Mouse (Mus musculus) left cerebral cortex, adult 18-20 months (tissue): ENCODE data around the gene Olfr608. TPM values are rescaled to one million over a fixed set of nuclear protein-coding genes. Genes with fewer than 3 reads are reported as not detected.
"Not testable (repeated sequence)": the region's sequence is repeated elsewhere in the genome, so short reads cannot be mapped to it uniquely, and the experiment has no call there.

Experiments used
- DNase-seq, 2 experiments: peaks; one replicate each; pipeline ENCODE4 v3.0.0; 2021 to 2022; ENCODE audit warnings: low spot score in 2 of 2, mixed read lengths in 1 of 2
- long read RNA-seq, 2 experiments: library from polyadenylated mRNA; stranded (forward); transcript quantifications; one replicate each; pipeline ENCODE4 v2.0.0; 2021
- total RNA-seq, 2 experiments: library from RNA; stranded (reverse); gene quantifications; 2 replicates each; pipeline ENCODE4 v1.2.3; 2021

Olfr608 gene
- total RNA-seq = not detected
- long read RNA-seq, experiment 1 = 0 reads
- long read RNA-seq, experiment 2 = 0 reads

- no peak for DNase-seq
These were observed at the start of gene Olfr608 for GRCm38 (mm10) chr7:103469577-103469976. Gene Olfr608, plus strand, starts transcription at chr7:103469877.

- no peak for DNase-seq
These were observed 24.3 kb upstream of the Olfr608 start, which contains the start of gene Olfr605 for GRCm38 (mm10) chr7:103445339-103445738. Gene Olfr605, minus strand, starts transcription at chr7:103445439.

- DNase-seq = no peak
These were observed 20.9 kb upstream of the Olfr608 start, which contains the start of gene Olfr606 for GRCm38 (mm10) chr7:103448746-103449145. Gene Olfr606, plus strand, starts transcription at chr7:103449046.

DNA sequence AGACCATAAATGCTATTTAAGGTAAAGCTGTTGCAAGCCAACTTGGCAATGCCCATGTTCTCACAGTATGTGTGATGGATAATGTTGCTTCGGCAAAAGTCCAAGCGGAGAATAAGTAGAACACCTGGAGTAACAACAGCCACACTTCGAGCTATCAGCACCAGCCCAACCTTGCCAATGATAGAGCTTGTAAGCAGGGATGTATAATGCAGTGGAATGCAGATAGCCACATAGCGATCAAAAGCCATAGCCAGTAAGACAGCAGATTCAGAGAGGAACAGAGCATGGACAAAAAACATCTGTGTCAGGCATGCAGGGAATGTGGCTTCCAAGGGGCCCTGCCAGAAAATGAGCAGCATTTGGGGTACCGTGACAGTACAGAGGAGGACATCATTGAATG, 9.1 kb upstream of the Olfr608 start:
- DNase-seq = no peak

GRCm38 (mm10) chr7:103477106-103477505, 7.4 kb downstream of the Olfr608 start:
- DNase-seq = not testable (repeated sequence)

DNA sequence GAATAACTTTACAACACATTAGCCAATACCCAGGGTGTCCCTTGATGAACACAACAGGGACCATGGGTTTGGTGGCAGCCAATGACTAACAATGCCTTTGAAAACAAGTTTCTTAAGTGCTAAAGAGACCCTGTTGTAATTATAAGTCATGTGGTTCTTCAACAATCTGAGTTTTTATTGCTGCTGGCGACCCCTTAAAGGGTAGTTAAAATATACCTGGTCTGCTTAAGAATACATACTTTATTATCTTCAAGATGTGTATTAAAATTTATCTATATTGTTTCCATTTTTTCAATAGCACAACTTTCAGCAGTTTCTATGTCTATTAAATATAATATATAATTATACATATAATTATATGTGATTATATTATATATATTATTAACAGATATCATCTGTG, 28.3 kb downstream of the Olfr608 start, which contains the start of gene Olfr609:
Gene Olfr609, minus strand, starts transcription at position 101 of the 400 bp plus-strand sequence.
- no peak for DNase-seq

- DNase-seq = no peak
These were observed 42.3 kb downstream of the Olfr608 start, which contains the start of gene Olfr610 for GRCm38 (mm10) chr7:103512022-103512421. Gene Olfr610, minus strand, starts transcription at chr7:103512122.

DNA sequence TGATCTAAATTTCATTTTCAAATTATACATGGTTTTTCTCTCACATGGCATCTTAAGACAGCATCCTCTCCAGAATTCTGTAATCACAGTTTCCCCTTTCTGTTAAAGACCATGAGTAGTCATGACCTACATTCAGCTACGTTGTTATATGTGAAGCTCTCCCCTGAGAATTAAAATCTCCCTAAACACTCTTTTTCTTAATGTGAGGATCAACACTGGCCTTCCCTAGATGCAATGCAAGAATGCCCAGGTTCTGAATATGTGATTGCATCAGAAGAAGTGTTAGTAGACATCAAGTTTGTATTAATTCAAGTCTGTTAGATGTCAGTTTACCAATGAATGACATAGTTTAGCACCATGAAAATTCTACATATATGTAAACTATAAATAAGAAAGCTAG, 51.1 kb downstream of the Olfr608 start, which contains the start of gene Olfr611:
Gene Olfr611, minus strand, starts transcription at position 101 of the 400 bp plus-strand sequence.
- not testable (repeated sequence) for DNase-seq

Other genes starting within 250 kb of the Olfr608 start
- not detected for gene Usp17ld, start 217.4 kb upstream of the Olfr608 start, total RNA-seq
- gene Olfr596, start 164.2 kb upstream of the Olfr608 start, total RNA-seq = not detected
- gene Olfr597, start 153.6 kb upstream of the Olfr608 start, total RNA-seq = not detected
- not detected for gene Olfr598, start 146.3 kb upstream of the Olfr608 start, total RNA-seq
- not detected for gene Olfr599, start 134.0 kb upstream of the Olfr608 start, total RNA-seq
- not detected for gene Olfr600, start 120.2 kb upstream of the Olfr608 start, total RNA-seq
- not detected for gene Olfr601, start 107.2 kb upstream of the Olfr608 start, total RNA-seq
- not detected for gene Olfr603, start 83.7 kb upstream of the Olfr608 start, total RNA-seq
- not detected for gene Usp17lc, start 54.8 kb upstream of the Olfr608 start, total RNA-seq
- not detected for gene Olfr605, start 24.4 kb upstream of the Olfr608 start, total RNA-seq
- gene Olfr606, start 20.8 kb upstream of the Olfr608 start, total RNA-seq = not detected
- not detected for gene Olfr607, start 5.7 kb upstream of the Olfr608 start, total RNA-seq
- not detected for gene Olfr609, start 28.2 kb downstream of the Olfr608 start, total RNA-seq
- not detected for gene Olfr610, start 42.2 kb downstream of the Olfr608 start, total RNA-seq
- gene Olfr611, start 51.0 kb downstream of the Olfr608 start, total RNA-seq = not detected
- gene Olfr612, start 72.8 kb downstream of the Olfr608 start, total RNA-seq = not detected
- gene Olfr613, start 78.2 kb downstream of the Olfr608 start, total RNA-seq = not detected
- not detected for gene Olfr615, start 86.2 kb downstream of the Olfr608 start, total RNA-seq
- gene Olfr616, start 99.3 kb downstream of the Olfr608 start, total RNA-seq = not detected
- not detected for gene Olfr617, start 103.2 kb downstream of the Olfr608 start, total RNA-seq
- gene Olfr618, start 120.2 kb downstream of the Olfr608 start, total RNA-seq = not detected
- not detected for gene Olfr619, start 130.7 kb downstream of the Olfr608 start, total RNA-seq
- not detected for gene Olfr620, start 142.7 kb downstream of the Olfr608 start, total RNA-seq
- gene Olfr622, start 172.8 kb downstream of the Olfr608 start, total RNA-seq = not detected
- gene Olfr623, start 193.8 kb downstream of the Olfr608 start, total RNA-seq = not detected
- under 1 TPM in 1 of 2 experiments, not detected in 1; 0.07 TPM for gene Olfr624, start 201.3 kb downstream of the Olfr608 start, total RNA-seq
- not detected for gene Olfr625-ps1, start 212.8 kb downstream of the Olfr608 start, total RNA-seq
- gene Olfr243, start 244.8 kb downstream of the Olfr608 start, total RNA-seq = not detected